Mouse (Mus musculus): ENCODE data around the gene Ess2.

GRCm38 (mm10) chr16:17892606-17893005 is 18.5 kb downstream of the Ess2 start:
- no peak for TF ChIP-seq CTCF (conservative IDR thresholded peaks at IDR 0.05; ENCODE audit: insufficient read depth, insufficient read length, low read depth, low read length)
- no peak for TF ChIP-seq POLR2A (IDR thresholded peaks at IDR 0.05; ENCODE audit: low read depth, low read length)

Measured in kidney, adult 2 months (tissue).